Mouse (Mus musculus): Measurements from ENCODE around the gene Gm5089. TPM values are rescaled to one million over a fixed set of nuclear protein-coding genes. Genes with fewer than 3 reads are reported as not detected.

Gm5089 gene
- polyA plus RNA-seq, 1 experiment from 2014 or later: not detected

GRCm38 (mm10) chr14:122479461-122480109 is 28.7 kb upstream of the Gm5089 start:
- no peak overlapping the region for H3K4me3 ChIP-seq (ENCODE audit: low read length)
- no peaks in the 10 kb centered on the region for H3K36me3 ChIP-seq (ENCODE audit: control insufficient read depth, insufficient read depth, low read length)
- peaks cover 96% of the 10 kb centered on the region for H3K27me3 ChIP-seq (ENCODE audit: control insufficient read depth, insufficient read depth, low read length)
- H3K27ac ChIP-seq (ENCODE audit: low read depth, low read length): no peak overlapping the region
- no peak for ATAC-seq (ENCODE audit: low FRiP score, low TSS enrichment)
- peaks cover 11% of the 10 kb centered on the region; the same call in 1 of the 2 replicates for H3K4me1 ChIP-seq (ENCODE audit: control insufficient read depth, insufficient read depth, low read length)
- 16% methylated on average over 17 of the region's 17 CpGs for WGBS
- H3K4me2 ChIP-seq (replicated peaks; ENCODE audit: low read depth, low read length): no peak overlapping the region
- no peaks in the 10 kb centered on the region for H3K9me3 ChIP-seq (ENCODE audit: control insufficient read depth, low read length)
- H3K9ac ChIP-seq (ENCODE audit: low read depth, low read length): no peak overlapping the region

GRCm38 (mm10) chr14:122478574-122479011 is 27.7 kb upstream of the Gm5089 start:
- Histone ChIP-seq H3K4me2 (replicated peaks; ENCODE audit: low read depth, low read length) (no peak overlapping the region), H3K4me1 (ENCODE audit: control insufficient read depth, insufficient read depth, low read length) (peaks cover 11% of the 10 kb centered on the region; the same call in 1 of the 2 replicates), H3K9me3 (ENCODE audit: control insufficient read depth, low read length) (no peaks in the 10 kb centered on the region), H3K36me3 (ENCODE audit: control insufficient read depth, insufficient read depth, low read length) (no peaks in the 10 kb centered on the region), H3K27ac (ENCODE audit: low read depth, low read length) (no peak overlapping the region), H3K4me3 (ENCODE audit: low read length) (no peak overlapping the region), H3K27me3 (ENCODE audit: control insufficient read depth, insufficient read depth, low read length) (peaks cover 96% of the 10 kb centered on the region), H3K9ac (ENCODE audit: low read depth, low read length) (no peak overlapping the region)
- WGBS: under 1% methylated on average over 22 of the region's 22 CpGs
- ATAC-seq (ENCODE audit: low FRiP score, low TSS enrichment): no peak

- no peak overlapping the region for H3K4me2 ChIP-seq (replicated peaks; ENCODE audit: low read depth, low read length)
- H3K4me3 ChIP-seq (ENCODE audit: low read length): no peak overlapping the region
- H3K9ac ChIP-seq (ENCODE audit: low read depth, low read length): no peak overlapping the region
- H3K4me1 ChIP-seq (ENCODE audit: control insufficient read depth, insufficient read depth, low read length): peaks cover 11% of the 10 kb centered on the region; the same call in 1 of the 2 replicates
- 2% methylated on average over 9 of the region's 9 CpGs for WGBS
- H3K36me3 ChIP-seq (ENCODE audit: control insufficient read depth, insufficient read depth, low read length): no peaks in the 10 kb centered on the region
- H3K27me3 ChIP-seq (ENCODE audit: control insufficient read depth, insufficient read depth, low read length): peaks cover 96% of the 10 kb centered on the region
- no peak for ATAC-seq (ENCODE audit: low FRiP score, low TSS enrichment)
- no peak overlapping the region for H3K27ac ChIP-seq (ENCODE audit: low read depth, low read length)
- no peaks in the 10 kb centered on the region for H3K9me3 ChIP-seq (ENCODE audit: control insufficient read depth, low read length)
Measured at GRCm38 (mm10) chr14:122477971-122478573, 27.2 kb upstream of the Gm5089 start.

- Histone ChIP-seq H3K4me1 (ENCODE audit: control insufficient read depth, insufficient read depth, low read length) (peaks cover 11% of the 10 kb centered on the region; the same call in 1 of the 2 replicates), H3K4me3 (ENCODE audit: low read length) (no peak overlapping the region), H3K27me3 (ENCODE audit: control insufficient read depth, insufficient read depth, low read length) (peaks cover 96% of the 10 kb centered on the region), H3K9me3 (ENCODE audit: control insufficient read depth, low read length) (no peaks in the 10 kb centered on the region), H3K36me3 (ENCODE audit: control insufficient read depth, insufficient read depth, low read length) (no peaks in the 10 kb centered on the region), H3K4me2 (replicated peaks; ENCODE audit: low read depth, low read length) (no peak overlapping the region), H3K9ac (ENCODE audit: low read depth, low read length) (no peak overlapping the region), H3K27ac (ENCODE audit: low read depth, low read length) (no peak overlapping the region)
- no peak for ATAC-seq (ENCODE audit: low FRiP score, low TSS enrichment)
- WGBS: under 1% methylated on average over 20 of the region's 20 CpGs
Measured at GRCm38 (mm10) chr14:122477261-122477671, 26.4 kb upstream of the Gm5089 start.

GRCm38 (mm10) chr14:122476822-122477215 is 25.9 kb upstream of the Gm5089 start:
- ATAC-seq (ENCODE audit: low FRiP score, low TSS enrichment): no peak
- H3K27me3 ChIP-seq (ENCODE audit: control insufficient read depth, insufficient read depth, low read length): peaks cover 94% of the 10 kb centered on the region
- no peak overlapping the region for H3K4me3 ChIP-seq (ENCODE audit: low read length)
- no peaks in the 10 kb centered on the region for H3K36me3 ChIP-seq (ENCODE audit: control insufficient read depth, insufficient read depth, low read length)
- H3K9ac ChIP-seq (ENCODE audit: low read depth, low read length): no peak overlapping the region
- no peaks in the 10 kb centered on the region for H3K9me3 ChIP-seq (ENCODE audit: control insufficient read depth, low read length)
- 1% methylated on average over 18 of the region's 18 CpGs for WGBS
- H3K27ac ChIP-seq (ENCODE audit: low read depth, low read length): no peak overlapping the region
- H3K4me2 ChIP-seq (replicated peaks; ENCODE audit: low read depth, low read length): no peak overlapping the region
- H3K4me1 ChIP-seq (ENCODE audit: control insufficient read depth, insufficient read depth, low read length): peaks cover 11% of the 10 kb centered on the region; the same call in 1 of the 2 replicates

GRCm38 (mm10) chr14:122476041-122476821 is 25.3 kb upstream of the Gm5089 start:
- H3K4me1 ChIP-seq (ENCODE audit: control insufficient read depth, insufficient read depth, low read length): peaks cover 11% of the 10 kb centered on the region; the same call in 1 of the 2 replicates
- no peak overlapping the region for H3K9ac ChIP-seq (ENCODE audit: low read depth, low read length)
- peak overlapping the region; percentile 29 for H3K4me3 ChIP-seq (ENCODE audit: low read length)
- ATAC-seq (ENCODE audit: low FRiP score, low TSS enrichment): no peak
- no peaks in the 10 kb centered on the region for H3K9me3 ChIP-seq (ENCODE audit: control insufficient read depth, low read length)
- peak overlapping the region; percentile 38 for H3K4me2 ChIP-seq (replicated peaks; ENCODE audit: low read depth, low read length)
- no peak overlapping the region for H3K27ac ChIP-seq (ENCODE audit: low read depth, low read length)
- H3K36me3 ChIP-seq (ENCODE audit: control insufficient read depth, insufficient read depth, low read length): no peaks in the 10 kb centered on the region
- WGBS: under 1% methylated on average over 62 of the region's 62 CpGs
- H3K27me3 ChIP-seq (ENCODE audit: control insufficient read depth, insufficient read depth, low read length): peaks cover 94% of the 10 kb centered on the region

GRCm38 (mm10) chr14:122475557-122476040 is 24.7 kb upstream of the Gm5089 start:
- 0% methylated on average over 45 of the region's 65 CpGs for WGBS
- Histone ChIP-seq H3K9ac (ENCODE audit: low read depth, low read length) (no peak overlapping the region), H3K4me3 (ENCODE audit: low read length) (peak overlapping the region; percentile 29), H3K4me1 (ENCODE audit: control insufficient read depth, insufficient read depth, low read length) (peaks cover 11% of the 10 kb centered on the region; the same call in 1 of the 2 replicates), H3K27ac (ENCODE audit: low read depth, low read length) (no peak overlapping the region), H3K27me3 (ENCODE audit: control insufficient read depth, insufficient read depth, low read length) (peaks cover 94% of the 10 kb centered on the region), H3K4me2 (replicated peaks; ENCODE audit: low read depth, low read length) (peak overlapping the region; percentile 38), H3K9me3 (ENCODE audit: control insufficient read depth, low read length) (no peaks in the 10 kb centered on the region), H3K36me3 (ENCODE audit: control insufficient read depth, insufficient read depth, low read length) (no peaks in the 10 kb centered on the region)
- ATAC-seq (ENCODE audit: low FRiP score, low TSS enrichment): peak; percentile 22; the same call in 1 of the 2 replicates

- ATAC-seq (ENCODE audit: low FRiP score, low TSS enrichment): peak; percentile 59
- Histone ChIP-seq H3K36me3 (ENCODE audit: control insufficient read depth, insufficient read depth, low read length) (no peaks in the 10 kb centered on the region), H3K4me3 (ENCODE audit: low read length) (peak within 1 kb of the TSS; percentile 29), H3K27ac (ENCODE audit: low read depth, low read length) (no peak within 1 kb of the TSS), H3K4me2 (replicated peaks; ENCODE audit: low read depth, low read length) (peak within 1 kb of the TSS; percentile 38), H3K9ac (ENCODE audit: low read depth, low read length) (no peak within 1 kb of the TSS), H3K9me3 (ENCODE audit: control insufficient read depth, low read length) (no peaks in the 10 kb centered on the region), H3K4me1 (ENCODE audit: control insufficient read depth, insufficient read depth, low read length) (peaks cover 11% of the 10 kb centered on the region; the same call in 1 of the 2 replicates), H3K27me3 (ENCODE audit: control insufficient read depth, insufficient read depth, low read length) (peaks cover 94% of the 10 kb centered on the region)
- WGBS: 1% methylated on average over 49 of the region's 73 CpGs
Measured at GRCm38 (mm10) chr14:122474891-122475556, 24.1 kb upstream of the Gm5089 start, which contains the start of gene Zic2. TSS of gene Zic2 (plus strand) at chr14:122475435.

All from kidney, embryonic 14.5 days (tissue).